In genomic region chr7:30821532-30821931, GRCm38 (mm10) we compare ENCODE assay signal across 30 mouse cellular contexts. TPM values are rescaled to one million over a fixed set of nuclear protein-coding genes. Genes with fewer than 3 reads are reported as not detected.
DNase-seq lines count a peak whose midpoint lies in the region; ATAC-seq and TF ChIP-seq lines count a peak whose summit lies in the region.
"Had no signal": no experiment of that assay in that cellular context is flagged by ENCODE, and none has a peak within 500 bp of the region (broad histone marks: within the 10 kb centered on the region; RNA-seq: fewer than 3 reads in every experiment).

No protein-coding gene starts in this region.

- H3K4me2 ChIP-seq in liver, postnatal 0 days (ENCODE audit: low read depth, low read length), result peak overlapping the region; percentile 52
- no peak overlapping the region for H3K4me2 ChIP-seq in liver, embryonic 12.5 days
- no peak overlapping the region for H3K4me2 ChIP-seq in kidney, embryonic 15.5 days
- no peak overlapping the region for H3K4me2 ChIP-seq in stomach, embryonic 16.5 days (ENCODE audit: low read depth, low read length)
- H3K4me2 ChIP-seq: forebrain, embryonic 13.5 days; heart, embryonic 12.5 days; hindbrain, embryonic 13.5 days; limb, embryonic 13.5 days; neural tube, embryonic 13.5 days had no signal

- peaks cover 21% of the 10 kb centered on the region for H3K4me1 ChIP-seq in liver, postnatal 0 days (ENCODE audit: insufficient read depth)
- peaks cover 17% of the 10 kb centered on the region for H3K4me1 ChIP-seq in liver, embryonic 12.5 days
- peaks cover 21% of the 10 kb centered on the region for H3K4me1 ChIP-seq in kidney, embryonic 15.5 days
- peaks cover 6% of the 10 kb centered on the region; the same call in 1 of the 2 replicates for H3K4me1 ChIP-seq in stomach, embryonic 16.5 days (ENCODE audit: control insufficient read depth, insufficient read depth, low read length)
- H3K4me1 ChIP-seq: forebrain, embryonic 13.5 days; heart, embryonic 12.5 days; hindbrain, embryonic 13.5 days; limb, embryonic 13.5 days; neural tube, embryonic 13.5 days had no signal

- no peak for ATAC-seq in liver, postnatal 0 days
- ATAC-seq in liver, embryonic 12.5 days, result no peak
- ATAC-seq in kidney, embryonic 15.5 days (replicated peaks; ENCODE audit: low FRiP score), result no peak
- ATAC-seq in stomach, embryonic 16.5 days (ENCODE audit: insufficient read depth, low FRiP score), result no peak
- ATAC-seq: activated CD4-positive, CD25-positive, alpha-beta regulatory T cell, adult 4 months; CD4-positive, CD25-positive, alpha-beta regulatory T cell, adult 4 months; forebrain, embryonic 13.5 days; inflammation-experienced regulatory T-cells, adult 6 months had no signal

- no peak for TF ChIP-seq EP300 in liver, postnatal 0 days (IDR thresholded peaks at IDR 0.05; ENCODE audit: low read depth)

- no peaks in the 10 kb centered on the region for H3K9me3 ChIP-seq in liver, postnatal 0 days (ENCODE audit: low read length)
- H3K9me3 ChIP-seq in liver, embryonic 12.5 days (replicated peaks), result no peaks in the 10 kb centered on the region
- H3K9me3 ChIP-seq in kidney, embryonic 15.5 days (replicated peaks), result no peaks in the 10 kb centered on the region
- H3K9me3 ChIP-seq in stomach, embryonic 16.5 days (replicated peaks; ENCODE audit: control insufficient read depth, low read length), result no peaks in the 10 kb centered on the region
- H3K9me3 ChIP-seq: forebrain, embryonic 13.5 days; heart, embryonic 12.5 days; hindbrain, embryonic 13.5 days; limb, embryonic 13.5 days; neural tube, embryonic 13.5 days had no signal

- peak; percentile 31 for DNase-seq in adrenal gland, postnatal 10 days
- no peak for DNase-seq in adrenal gland, postnatal 4 days (ENCODE audit: low spot score in 2 of 2)
- DNase-seq in liver, postnatal 0 days, result no peak
- DNase-seq in gastrocnemius, postnatal 10 days, result no peak
- no peak for DNase-seq in Muller cell, postnatal 12 days (ENCODE audit: inconsistent ontology term)
- DNase-seq: adrenal gland, postnatal 25 days; cerebellum, adult 8-10 months; gastrocnemius, postnatal 36 days; layer of hippocampus, postnatal 36 days; midbrain, embryonic 14.5 days had no signal

- no peaks in the 10 kb centered on the region for H3K27me3 ChIP-seq in liver, postnatal 0 days (ENCODE audit: insufficient read depth, low read length)
- H3K27me3 ChIP-seq in liver, embryonic 12.5 days (replicated peaks), result peaks cover 4% of the 10 kb centered on the region; the same call in 1 of the 2 replicates
- 0 out of 2 replicates have a peak, but pooled peaks cover 2% of the 10 kb centered on the region for H3K27me3 ChIP-seq in kidney, embryonic 15.5 days
- H3K27me3 ChIP-seq in stomach, embryonic 16.5 days (ENCODE audit: control insufficient read depth, insufficient read depth, low read length), result no peaks in the 10 kb centered on the region
- H3K27me3 ChIP-seq: forebrain, embryonic 13.5 days; hindbrain, embryonic 13.5 days; limb, embryonic 13.5 days; neural tube, embryonic 13.5 days had no signal

- no peak overlapping the region for H3K9ac ChIP-seq in liver, postnatal 0 days (replicated peaks)
- H3K9ac ChIP-seq in liver, embryonic 12.5 days, result no peak overlapping the region
- no peak overlapping the region for H3K9ac ChIP-seq in kidney, embryonic 15.5 days
- H3K9ac ChIP-seq in stomach, embryonic 16.5 days (ENCODE audit: low read length), result no peak overlapping the region
- H3K9ac ChIP-seq: forebrain, embryonic 13.5 days; heart, embryonic 12.5 days; hindbrain, embryonic 13.5 days; limb, embryonic 13.5 days; liver, embryonic 14.5 days; neural tube, embryonic 13.5 days had no signal

- H3K27ac ChIP-seq in liver, postnatal 0 days (ENCODE audit: low read depth), result peak overlapping the region; percentile 39; the same call in 1 of the 2 replicates
- H3K27ac ChIP-seq in liver, embryonic 12.5 days, result no peak overlapping the region; the same call in 1 of the 2 replicates
- H3K27ac ChIP-seq in kidney, embryonic 15.5 days, result 0 out of 2 replicates have a peak overlapping the region, but pooled peaks have one; percentile 27
- H3K27ac ChIP-seq in stomach, embryonic 16.5 days (ENCODE audit: low read length), result 0 out of 2 replicates have a peak overlapping the region, but pooled peaks have one; percentile 49
- H3K27ac ChIP-seq: forebrain, embryonic 13.5 days; hindbrain, embryonic 13.5 days; limb, embryonic 13.5 days; liver, embryonic 14.5 days; neural tube, embryonic 13.5 days had no signal

- no peaks in the 10 kb centered on the region for H3K36me3 ChIP-seq in liver, postnatal 0 days (replicated peaks; ENCODE audit: insufficient read depth, low read length)
- H3K36me3 ChIP-seq in liver, embryonic 12.5 days, result no peaks in the 10 kb centered on the region
- H3K36me3 ChIP-seq in kidney, embryonic 15.5 days, result no peaks in the 10 kb centered on the region
- no peaks in the 10 kb centered on the region for H3K36me3 ChIP-seq in stomach, embryonic 16.5 days (ENCODE audit: control insufficient read depth, insufficient read depth, low read length)
- H3K36me3 ChIP-seq: heart, embryonic 12.5 days; hindbrain, embryonic 13.5 days; limb, embryonic 13.5 days; neural tube, embryonic 13.5 days had no signal

- WGBS in liver, postnatal 0 days (ENCODE audit: insufficient replicate concordance), result 40% methylated on average over 5 of the region's 5 CpGs
- 39% methylated on average over 5 of the region's 5 CpGs for WGBS in liver, embryonic 12.5 days (ENCODE audit: insufficient replicate concordance)
- WGBS in kidney, embryonic 15.5 days, result 37% methylated on average over 5 of the region's 5 CpGs
- WGBS in stomach, embryonic 16.5 days, result 54% methylated on average over 5 of the region's 5 CpGs

- no peak overlapping the region for H3K4me3 ChIP-seq in liver, postnatal 0 days (ENCODE audit: low read depth, low read length)
- H3K4me3 ChIP-seq in liver, embryonic 12.5 days, result no peak overlapping the region
- no peak overlapping the region for H3K4me3 ChIP-seq in kidney, embryonic 15.5 days (replicated peaks)
- no peak overlapping the region for H3K4me3 ChIP-seq in stomach, embryonic 16.5 days (replicated peaks; ENCODE audit: low read length)
- H3K4me3 ChIP-seq: erythroblast, embryonic 14.5 days; forebrain, embryonic 13.5 days; heart, embryonic 12.5 days; hindbrain, embryonic 13.5 days; limb, embryonic 13.5 days; neural tube, embryonic 13.5 days had no signal

- TF ChIP-seq CTCF in liver, postnatal 0 days (IDR thresholded peaks at IDR 0.05; ENCODE audit: low read depth), result no peak

RNA-seq across cellular contexts. Expression of gene Ffar2, which starts 2.0 kb away (rescaled TPM):
- total RNA-seq in adrenal gland, postnatal 10 days (2021), result 1 to 10 TPM in 1 of 2 experiments, under 1 TPM in 1; 0.94 to 1.7 TPM
- total RNA-seq in adrenal gland, postnatal 4 days (2021), result 1 to 10 TPM; 2.7 to 2.9 TPM
- 1.6 and 2.1 TPM in 2 replicates for polyA plus RNA-seq in liver, postnatal 0 days (2015; fragmentation: Nextera tagmentation; extraction: Ambion mirVana)
- polyA plus RNA-seq in liver, embryonic 12.5 days (2016; fragmentation: Nextera tagmentation; extraction: Ambion mirVana), result 0.21 and 0.53 TPM in 2 replicates
- polyA plus RNA-seq in kidney, embryonic 15.5 days (2015; fragmentation: Nextera tagmentation; extraction: Ambion mirVana), result 0.19 and 0.49 TPM in 2 replicates
- 8.2 and 11.6 TPM in 2 replicates for polyA plus RNA-seq in stomach, embryonic 16.5 days (2015; fragmentation: Nextera tagmentation; extraction: Ambion mirVana)
- 1 to 10 TPM in 1 of 2 experiments, under 1 TPM in 1; 0.56 to 1.2 TPM for total RNA-seq in gastrocnemius, postnatal 10 days (2021)
- total RNA-seq: ES-E14; layer of hippocampus, adult 18-20 months; layer of hippocampus, postnatal 36 days had no signal
- polyA plus RNA-seq: embryonic facial prominence, embryonic 11.5 days; erythroblast, embryonic 14.5 days; forebrain, embryonic 13.5 days; heart, embryonic 12.5 days; limb, embryonic 13.5 days; midbrain, embryonic 14.5 days had no signal

RNA-seq across cellular contexts. Expression of gene Krtdap, which starts 33.8 kb away (rescaled TPM):
- total RNA-seq in adrenal gland, postnatal 10 days (2021), result 1 to 10 TPM; 1.5 to 1.6 TPM
- total RNA-seq in adrenal gland, postnatal 4 days (2021), result 1 to 10 TPM; 1.9 to 3.1 TPM
- polyA plus RNA-seq in liver, postnatal 0 days (2015; fragmentation: Nextera tagmentation; extraction: Ambion mirVana), result not detected in 2 replicates
- not detected in 2 replicates for polyA plus RNA-seq in liver, embryonic 12.5 days (2016; fragmentation: Nextera tagmentation; extraction: Ambion mirVana)
- polyA plus RNA-seq in kidney, embryonic 15.5 days (2015; fragmentation: Nextera tagmentation; extraction: Ambion mirVana), result 5.8 and 26.9 TPM in 2 replicates
- polyA plus RNA-seq in stomach, embryonic 16.5 days (2015; fragmentation: Nextera tagmentation; extraction: Ambion mirVana), result 767 and 1,136 TPM in 2 replicates
- total RNA-seq in gastrocnemius, postnatal 10 days (2021), result 1 to 10 TPM; 3.4 to 6.0 TPM
- total RNA-seq: adrenal gland, postnatal 25 days; common myeloid progenitor, adult 5-6 weeks; gastrocnemius, postnatal 36 days; heart, postnatal 14 days; layer of hippocampus, adult 18-20 months; layer of hippocampus, postnatal 36 days; left cerebral cortex, postnatal 14 days had no signal
- polyA plus RNA-seq: activated CD4-positive, CD25-positive, alpha-beta regulatory T cell, adult 4 months; CD4-positive, CD25-positive, alpha-beta regulatory T cell, adult 4 months; embryonic facial prominence, embryonic 11.5 days; erythroblast, embryonic 14.5 days; forebrain, embryonic 13.5 days; heart, embryonic 12.5 days; hindbrain, embryonic 13.5 days; inflammation-experienced regulatory T-cells, adult 6 months; liver, embryonic 14.5 days; midbrain, embryonic 14.5 days had no signal

RNA-seq across cellular contexts. Expression of gene Ffar3, which starts 34.4 kb away (rescaled TPM):
- under 1 TPM; 0.27 to 0.88 TPM for total RNA-seq in adrenal gland, postnatal 10 days (2021)
- total RNA-seq in adrenal gland, postnatal 4 days (2021), result 1 to 10 TPM in 1 of 2 experiments, under 1 TPM in 1; 0.37 to 1.6 TPM
- not detected in 2 replicates for polyA plus RNA-seq in liver, postnatal 0 days (2015; fragmentation: Nextera tagmentation; extraction: Ambion mirVana)
- polyA plus RNA-seq in liver, embryonic 12.5 days (2016; fragmentation: Nextera tagmentation; extraction: Ambion mirVana), result not detected in 2 replicates
- 0.22 and 0.88 TPM in 2 replicates for polyA plus RNA-seq in kidney, embryonic 15.5 days (2015; fragmentation: Nextera tagmentation; extraction: Ambion mirVana)
- 0.44 and 0.47 TPM in 2 replicates for polyA plus RNA-seq in stomach, embryonic 16.5 days (2015; fragmentation: Nextera tagmentation; extraction: Ambion mirVana)
- not detected for total RNA-seq in gastrocnemius, postnatal 10 days (2021)
- total RNA-seq: common myeloid progenitor, adult 5-6 weeks; gastrocnemius, postnatal 36 days; heart, postnatal 14 days; layer of hippocampus, adult 18-20 months; layer of hippocampus, postnatal 36 days had no signal
- polyA plus RNA-seq: activated CD4-positive, CD25-positive, alpha-beta regulatory T cell, adult 4 months; CD4-positive, CD25-positive, alpha-beta regulatory T cell, adult 4 months; embryonic facial prominence, embryonic 11.5 days; erythroblast, embryonic 14.5 days; forebrain, embryonic 13.5 days; heart, embryonic 12.5 days; limb, embryonic 13.5 days; liver, embryonic 14.5 days; lung, embryonic 16.5 days; midbrain, embryonic 14.5 days; neural tube, embryonic 13.5 days had no signal

RNA-seq across cellular contexts. Expression of gene Ffar1, which starts 39.8 kb away (rescaled TPM):
- total RNA-seq in adrenal gland, postnatal 10 days (2021), result under 1 TPM; 0.09 to 0.12 TPM
- total RNA-seq in adrenal gland, postnatal 4 days (2021), result under 1 TPM in 1 of 2 experiments, not detected in 1; 0.59 TPM
- 0.06 TPM in 1 of 2 replicates, not detected in the other for polyA plus RNA-seq in liver, postnatal 0 days (2015; fragmentation: Nextera tagmentation; extraction: Ambion mirVana)
- polyA plus RNA-seq in liver, embryonic 12.5 days (2016; fragmentation: Nextera tagmentation; extraction: Ambion mirVana), result not detected in 2 replicates
- not detected in 2 replicates for polyA plus RNA-seq in kidney, embryonic 15.5 days (2015; fragmentation: Nextera tagmentation; extraction: Ambion mirVana)
- 0.17 TPM in 2 replicates for polyA plus RNA-seq in stomach, embryonic 16.5 days (2015; fragmentation: Nextera tagmentation; extraction: Ambion mirVana)
- total RNA-seq in gastrocnemius, postnatal 10 days (2021), result not detected
- total RNA-seq: adrenal gland, postnatal 25 days; common myeloid progenitor, adult 5-6 weeks; gastrocnemius, postnatal 36 days; heart, postnatal 14 days; layer of hippocampus, adult 18-20 months; layer of hippocampus, postnatal 36 days; left cerebral cortex, postnatal 14 days had no signal
- polyA plus RNA-seq: embryonic facial prominence, embryonic 11.5 days; erythroblast, embryonic 14.5 days; forebrain, embryonic 13.5 days; heart, embryonic 12.5 days; hindbrain, embryonic 13.5 days; limb, embryonic 13.5 days; lung, embryonic 16.5 days; midbrain, embryonic 14.5 days; neural tube, embryonic 13.5 days had no signal

RNA-seq across cellular contexts. Expression of gene Dmkn, which starts 58.0 kb away (rescaled TPM):
- total RNA-seq in adrenal gland, postnatal 10 days (2021), result 1 to 10 TPM; 2.6 to 3.9 TPM
- total RNA-seq in adrenal gland, postnatal 4 days (2021), result 1 to 10 TPM; 3.2 to 4.2 TPM
- 1.5 and 1.8 TPM in 2 replicates for polyA plus RNA-seq in liver, postnatal 0 days (2015; fragmentation: Nextera tagmentation; extraction: Ambion mirVana)
- polyA plus RNA-seq in liver, embryonic 12.5 days (2016; fragmentation: Nextera tagmentation; extraction: Ambion mirVana), result not detected in 2 replicates
- polyA plus RNA-seq in kidney, embryonic 15.5 days (2015; fragmentation: Nextera tagmentation; extraction: Ambion mirVana), result 1.3 and 7.7 TPM in 2 replicates
- polyA plus RNA-seq in stomach, embryonic 16.5 days (2015; fragmentation: Nextera tagmentation; extraction: Ambion mirVana), result 391 and 628 TPM in 2 replicates
- total RNA-seq in gastrocnemius, postnatal 10 days (2021), result under 1 TPM in 1 of 2 experiments, not detected in 1; 0.33 TPM
- polyA plus RNA-seq: embryonic facial prominence, embryonic 11.5 days; erythroblast, embryonic 14.5 days; forebrain, embryonic 13.5 days; inflammation-experienced regulatory T-cells, adult 6 months had no signal

Comparison
In these comparisons a context has a peak if more than half of its experiments do, and no peak if none do; other contexts are left out.
1. RNA of gene Krtdap, which starts 33.8 kb away (polyA plus RNA-seq): 767 to 1,136 TPM in stomach, embryonic 16.5 days; 5.8 to 26.9 TPM in kidney, embryonic 15.5 days, not detected in liver, postnatal 0 days and not detected in liver, embryonic 12.5 days; every median in the first group is over 10 times any median in the second.